Mouse (Mus musculus) lung, postnatal 0 days (tissue): ENCODE measurements at regions not wholly inside any gene's neighbourhood (a gene's known extent, or its start where the extent isn't known, plus 50 kb on each side); places are given as distances from the start of the nearest gene placed in this dataset.
A peak's percentile ranks its signal among the peaks of the same experiment; 100 is the strongest.
"Not testable (repeated sequence)": the region's sequence is repeated elsewhere in the genome, so short reads cannot be mapped to it uniquely, and the experiment has no call there.

Experiments used
- ATAC-seq: fragments of 200-750 bp; cut with Nextera tagmentation; 2 replicates; pipeline ENCODE4 v1.8.0; 2017; ENCODE audit warnings: moderate library complexity
- DNase-seq: peaks from one replicate; pipeline ENCODE4 v3.0.0-alpha.2; 2016; ENCODE audit warnings: low spot score
- H3K27ac ChIP-seq: fragments of 300-500 bp; sonication (generic); 2 replicates; pipeline ENCODE4 v1.5.1; 2014; ENCODE audit warnings: antibody characterized with exemption, mild to moderate bottlenecking, low read length, mixed read lengths
- H3K27me3 ChIP-seq: fragments of 300-500 bp; sonication (generic); replicated peaks from 2 replicates; pipeline ENCODE4 v1.6.1; 2014; ENCODE audit warnings: low read length, mixed read lengths; ENCODE audit not compliant: insufficient read depth
- H3K36me3 ChIP-seq: fragments of 300-500 bp; sonication (generic); 2 replicates; pipeline ENCODE4 v1.6.1; 2014; ENCODE audit warnings: low read length, mixed read lengths; ENCODE audit not compliant: insufficient read depth
- H3K4me1 ChIP-seq: fragments of 300-500 bp; sonication (generic); 2 replicates; pipeline ENCODE4 v1.6.1; 2014; ENCODE audit warnings: antibody characterized with exemption, low read depth, low read length, mixed read lengths; ENCODE audit not compliant: insufficient read depth
- H3K4me2 ChIP-seq: fragments of 300-500 bp; sonication (generic); replicated peaks from 2 replicates; pipeline ENCODE4 v1.6.1; 2014; ENCODE audit warnings: low read depth, mild to moderate bottlenecking, low read length, moderate library complexity, mixed read lengths
- H3K4me3 ChIP-seq: fragments of 300-500 bp; sonication (generic); 2 replicates; pipeline ENCODE4 v1.5.1; 2014; ENCODE audit warnings: low read depth, low read length
- H3K9ac ChIP-seq: fragments of 300-500 bp; sonication (generic); replicated peaks from 2 replicates; pipeline ENCODE4 v1.6.1; 2014; ENCODE audit warnings: low read depth, mild to moderate bottlenecking
- H3K9me3 ChIP-seq: fragments of 300-500 bp; sonication (generic); 2 replicates; pipeline ENCODE4 v1.6.1; 2016; ENCODE audit warnings: low read length, mixed read lengths
- CTCF ChIP-seq: IDR thresholded peaks from 2 replicates; pipeline ENCODE4 v1.5.1; 2016; ENCODE audit warnings: antibody characterized with exemption, mild to moderate bottlenecking
- EP300 ChIP-seq: IDR thresholded peaks from 2 replicates; pipeline ENCODE4 v1.6.1; 2016; ENCODE audit warnings: antibody characterized with exemption, mild to moderate bottlenecking, control low read depth
- WGBS: fragments of 180-500 bp; shearing (Covaris S2); extraction: QIAGEN DNeasy Blood & Tissue Kit; methylation state at CpG from one replicate; pipeline ENCODE4 v1.1.7; 2014; 5-methylcytosine and 5-hydroxymethylcytosine counted together

DNA sequence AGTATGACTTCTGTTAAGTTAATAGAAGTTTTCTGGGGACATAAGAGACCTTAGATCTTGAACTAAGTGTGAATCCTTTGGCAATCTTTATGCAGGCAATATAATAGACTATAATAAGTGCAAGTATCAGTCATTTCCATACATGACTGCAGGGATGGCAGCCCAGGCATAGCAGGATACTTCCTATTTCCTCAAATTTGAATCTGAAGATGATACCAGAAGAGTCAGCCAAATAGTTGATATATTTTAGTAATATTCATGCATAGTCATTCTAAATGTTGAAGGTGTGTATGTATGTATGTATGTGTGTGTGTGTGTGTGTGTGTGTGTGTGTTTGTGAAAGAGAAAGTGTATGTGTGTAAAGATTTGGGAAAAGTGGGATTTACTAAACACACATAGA, 64.3 kb downstream of the Prl2c2 start:
- not testable (repeated sequence) for ATAC-seq, H3K4me3 ChIP-seq, H3K4me1 ChIP-seq, H3K27ac ChIP-seq, H3K36me3 ChIP-seq, H3K9ac ChIP-seq, H3K4me2 ChIP-seq, H3K9me3 ChIP-seq, H3K27me3 ChIP-seq, DNase-seq

DNA sequence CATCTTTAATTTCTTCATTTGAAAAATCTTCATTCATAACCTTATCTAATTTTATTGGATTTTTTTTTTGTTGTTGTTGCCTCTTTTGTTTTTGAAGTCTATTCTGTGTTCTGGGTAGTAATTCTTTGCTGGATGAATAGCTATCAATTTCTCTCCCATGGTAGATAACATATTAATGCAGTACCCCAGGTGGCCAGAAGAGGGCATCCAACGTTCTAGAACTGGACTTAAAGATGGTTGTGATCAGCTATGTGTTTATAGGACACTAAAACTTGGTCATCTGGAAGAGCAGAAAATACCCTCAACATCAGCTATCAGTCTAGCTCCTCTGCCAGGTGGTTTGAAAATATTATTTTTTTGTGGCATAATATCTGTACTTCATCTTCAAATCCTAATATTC, 70.1 kb downstream of the Prl2c2 start:
- 1% methylated on average over 1 of the region's 1 CpGs for WGBS
- not testable (repeated sequence) for H3K4me1 ChIP-seq, H3K4me2 ChIP-seq, H3K4me3 ChIP-seq, H3K36me3 ChIP-seq, ATAC-seq, H3K9ac ChIP-seq, DNase-seq, H3K27ac ChIP-seq, H3K27me3 ChIP-seq
- peak; percentile 24 for TF ChIP-seq CTCF
- H3K9me3 ChIP-seq, result peaks cover 16% of the 10 kb centered on the region

- WGBS, result 83% methylated on average over 15 of the region's 15 CpGs
- not testable (repeated sequence) for H3K4me1 ChIP-seq, H3K4me2 ChIP-seq, DNase-seq, H3K27me3 ChIP-seq, H3K9ac ChIP-seq, H3K36me3 ChIP-seq, H3K27ac ChIP-seq, H3K4me3 ChIP-seq, ATAC-seq
- H3K9me3 ChIP-seq, result peaks cover 38% of the 10 kb centered on the region
Measured at GRCm38 (mm10) chr13:12931907-12932617, 73.1 kb downstream of the Prl2c2 start.

DNA sequence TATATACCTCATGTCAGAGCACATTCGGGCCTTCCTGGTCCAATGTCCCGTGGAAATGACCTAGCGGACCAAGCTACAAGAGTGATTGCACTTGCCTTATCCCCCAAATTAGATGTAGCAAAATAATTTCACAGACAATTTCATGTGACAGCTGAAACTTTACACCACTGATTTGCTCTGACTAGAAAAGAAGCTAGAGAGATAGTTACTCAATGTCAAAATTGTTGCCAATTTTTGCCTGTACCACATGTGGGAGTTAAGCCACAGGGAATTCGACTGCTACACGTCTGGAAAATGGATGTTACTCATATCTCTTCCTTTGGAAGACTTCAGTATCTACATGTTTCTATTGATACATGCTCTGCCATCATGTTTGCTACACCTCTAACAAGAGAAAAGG, 74.6 kb downstream of the Prl2c2 start:
- H3K9me3 ChIP-seq, result peaks cover 51% of the 10 kb centered on the region
- no peak for DNase-seq
- no peak for TF ChIP-seq CTCF
- TF ChIP-seq EP300, result no peak

DNA sequence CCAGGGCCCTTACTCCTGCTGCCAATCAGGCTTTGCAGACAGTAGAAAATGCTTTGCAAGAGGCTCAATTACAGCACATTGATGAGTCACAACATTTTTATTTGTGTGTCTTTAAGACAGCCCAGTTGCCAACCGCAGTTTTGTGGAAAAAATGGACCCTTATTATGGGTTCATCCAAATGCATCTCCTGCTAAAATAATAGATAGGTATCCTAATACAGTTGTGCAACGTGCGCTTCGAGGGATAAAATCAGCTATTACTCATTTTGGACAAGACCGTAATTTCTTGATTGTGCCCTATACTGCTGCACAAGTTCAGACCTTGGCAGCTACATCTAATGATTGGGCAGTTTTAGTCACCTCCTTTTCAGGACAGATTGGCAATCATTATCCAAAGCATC, 75.4 kb downstream of the Prl2c2 start:
- DNase-seq (no peak), ATAC-seq (no peak)
- H3K27me3 ChIP-seq, result no peaks in the 10 kb centered on the region
- no peak overlapping the region for H3K27ac ChIP-seq
- peaks cover 53% of the 10 kb centered on the region for H3K9me3 ChIP-seq
- TF ChIP-seq EP300, result no peak
- TF ChIP-seq CTCF, result no peak
- H3K9ac ChIP-seq, result no peak overlapping the region
- no peak overlapping the region for H3K4me3 ChIP-seq
- H3K4me2 ChIP-seq, result no peak overlapping the region
- no peaks in the 10 kb centered on the region for H3K4me1 ChIP-seq
- no peaks in the 10 kb centered on the region for H3K36me3 ChIP-seq
- 93% methylated on average over 5 of the region's 5 CpGs for WGBS

More for the DNA sequence above, 74.6 kb downstream of the Prl2c2 start:
- WGBS, result 74% methylated on average over 5 of the region's 5 CpGs
- no peaks in the 10 kb centered on the region for H3K4me1 ChIP-seq
- H3K4me3 ChIP-seq, result no peak overlapping the region
- H3K27me3 ChIP-seq, result no peaks in the 10 kb centered on the region
- H3K27ac ChIP-seq, result no peak overlapping the region
- ATAC-seq, result no peak
- no peak overlapping the region for H3K9ac ChIP-seq
- H3K4me2 ChIP-seq, result no peak overlapping the region
- H3K36me3 ChIP-seq, result no peaks in the 10 kb centered on the region

DNA sequence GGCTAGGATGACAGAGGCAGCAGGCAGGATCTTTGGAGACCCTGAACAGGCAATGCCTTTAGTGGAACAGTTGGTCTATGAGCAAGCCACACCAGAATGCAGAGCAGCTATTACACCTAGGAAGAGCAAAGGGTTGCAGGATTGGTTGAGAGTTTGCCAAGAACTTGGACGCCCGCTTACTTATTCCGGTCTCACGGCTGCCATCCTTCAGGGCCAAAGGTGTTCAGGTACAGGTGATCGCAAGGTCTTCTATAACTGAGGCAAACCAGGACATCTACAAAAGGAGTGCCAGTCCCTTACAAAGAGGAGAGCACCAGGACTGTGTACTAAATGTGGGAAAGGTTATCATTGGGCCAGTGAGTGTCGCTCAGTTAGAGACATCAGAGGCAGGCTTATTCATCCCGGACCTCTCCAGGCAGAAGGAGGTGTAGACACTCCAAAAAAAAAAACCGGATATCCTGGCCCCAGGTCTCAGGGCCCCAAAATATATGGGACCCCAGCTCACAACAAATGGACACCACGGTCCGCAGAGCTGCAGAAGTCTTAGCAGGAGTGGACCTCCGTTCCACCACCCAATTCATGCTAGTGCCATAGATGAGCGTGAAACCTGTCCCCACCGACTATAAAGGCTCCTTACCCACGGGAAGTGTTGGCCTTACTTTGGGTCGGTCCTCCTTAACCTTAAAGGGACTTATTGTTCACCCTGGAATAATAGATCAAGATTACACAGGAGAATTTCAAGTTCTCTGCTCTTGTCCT, 77.4 kb downstream of the Prl2c2 start:
- Histone ChIP-seq H3K4me3 (no peak overlapping the region), H3K4me2 (no peak overlapping the region), H3K27me3 (no peaks in the 10 kb centered on the region), H3K9me3 (peaks cover 53% of the 10 kb centered on the region), H3K36me3 (no peaks in the 10 kb centered on the region), H3K9ac (no peak overlapping the region), H3K4me1 (no peaks in the 10 kb centered on the region), H3K27ac (no peak overlapping the region)
- no peak for ATAC-seq
- 87% methylated on average over 15 of the region's 15 CpGs for WGBS
- peak; percentile 6 for DNase-seq
- TF ChIP-seq EP300 (no peak), CTCF (no peak)
